Mouse (Mus musculus) CD8-positive naive resting alpha-beta T cell, adult 2 months (primary cell): ENCODE data around the gene Rhbdl1.

ENCODE experiments used
- DNase-seq, 2 experiments: peaks; one replicate each; pipeline ENCODE4 v3.0.0; 2022; ENCODE audit warnings: low read depth in 2 of 2, low spot score in 2 of 2

Rhbdl1 gene

DNA sequence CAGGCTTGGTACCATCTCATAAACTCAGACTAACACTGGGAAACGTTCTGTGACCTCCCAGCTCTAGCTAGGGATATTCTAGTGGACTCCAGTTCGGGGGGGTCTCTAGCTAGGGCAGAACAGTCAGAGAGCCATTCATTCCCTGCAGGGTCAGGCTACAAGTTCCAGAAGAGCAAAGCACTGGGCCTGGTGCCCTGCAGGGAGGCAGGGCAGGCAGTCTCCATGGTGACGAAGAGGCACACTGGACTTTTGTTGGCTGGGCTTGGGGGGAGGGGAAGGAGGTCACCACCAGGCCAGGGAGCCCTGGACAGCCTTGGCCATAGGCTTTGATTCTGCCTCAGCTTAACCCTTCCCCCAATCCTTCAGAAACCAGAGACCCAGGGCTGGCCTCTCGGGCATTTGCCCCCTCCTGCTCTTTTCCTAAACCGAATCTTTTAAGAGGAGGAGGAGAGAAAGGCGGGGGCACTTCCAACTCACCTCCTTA, 41.4 kb downstream of the Rhbdl1 start, which contains the start of gene AC134908.4:
AC134908.4 (minus strand) TSS at position 51 of the 484 bp plus-strand sequence.
- no peak for DNase-seq

DNA sequence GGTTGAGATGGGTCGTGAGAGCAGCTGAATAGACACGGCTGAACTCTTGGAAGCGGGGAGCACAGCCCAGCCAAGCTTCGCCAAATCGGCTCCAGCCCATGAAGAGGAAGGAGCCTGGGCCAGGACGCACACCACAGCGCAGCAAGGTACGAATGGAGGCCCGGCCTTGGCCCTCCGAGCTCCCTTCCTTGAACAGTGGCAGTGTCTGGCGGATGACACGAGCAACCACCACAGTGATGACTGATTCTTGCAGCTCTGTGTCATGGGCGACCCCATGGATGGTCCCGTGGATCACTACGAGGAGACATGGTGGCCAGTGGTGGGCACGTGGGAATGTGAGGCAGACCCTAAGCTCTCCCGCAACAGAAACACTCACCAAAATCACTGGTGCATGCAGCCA, 42.1 kb downstream of the Rhbdl1 start:
- DNase-seq: no peak

GRCm38 (mm10) chr17:25794197-25794596, 42.9 kb downstream of the Rhbdl1 start:
- no peak for DNase-seq

GRCm38 (mm10) chr17:25792615-25793014, 44.5 kb downstream of the Rhbdl1 start, which contains the start of gene Fam173a:
Gene Fam173a (minus strand): TSS chr17:25792901.
- DNase-seq: peak; percentile 63 to 75

DNA sequence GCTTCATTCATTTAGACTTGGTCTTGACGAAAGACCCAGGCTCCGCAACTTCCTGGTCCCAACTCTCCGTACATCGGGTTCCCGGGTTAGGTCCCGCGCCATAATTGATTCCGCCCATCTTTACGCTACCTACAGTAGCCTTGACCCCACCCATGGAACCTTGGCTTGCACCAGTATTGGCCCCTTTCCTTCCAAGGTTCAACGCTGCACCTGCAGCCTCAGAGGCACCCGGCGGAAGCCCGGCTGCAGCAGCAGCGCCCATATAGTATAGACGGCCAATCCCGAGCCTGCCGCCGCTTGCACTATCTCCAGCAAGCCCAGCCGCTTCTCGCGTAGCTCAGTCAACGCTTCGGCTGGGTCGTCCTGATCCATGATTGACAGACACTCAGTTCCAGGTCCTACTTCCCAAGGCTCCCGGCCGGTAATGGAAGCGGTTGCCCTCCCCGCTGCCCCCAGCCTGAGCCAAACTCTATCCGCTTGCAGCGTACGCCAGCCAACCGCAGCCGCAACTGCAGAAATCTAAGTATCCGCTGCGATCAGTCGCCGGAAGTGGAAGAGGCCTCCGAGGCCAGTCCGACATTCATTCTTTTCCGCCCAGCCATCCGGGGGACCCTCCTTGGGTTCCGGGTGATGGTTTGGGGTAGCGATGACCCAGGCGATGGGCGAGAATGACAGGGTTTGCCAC, 45.1 kb downstream of the Rhbdl1 start:
- peak; percentile 80 to 87 for DNase-seq

GRCm38 (mm10) chr17:25791320-25791842, 45.7 kb downstream of the Rhbdl1 start:
- no peak for DNase-seq

DNA sequence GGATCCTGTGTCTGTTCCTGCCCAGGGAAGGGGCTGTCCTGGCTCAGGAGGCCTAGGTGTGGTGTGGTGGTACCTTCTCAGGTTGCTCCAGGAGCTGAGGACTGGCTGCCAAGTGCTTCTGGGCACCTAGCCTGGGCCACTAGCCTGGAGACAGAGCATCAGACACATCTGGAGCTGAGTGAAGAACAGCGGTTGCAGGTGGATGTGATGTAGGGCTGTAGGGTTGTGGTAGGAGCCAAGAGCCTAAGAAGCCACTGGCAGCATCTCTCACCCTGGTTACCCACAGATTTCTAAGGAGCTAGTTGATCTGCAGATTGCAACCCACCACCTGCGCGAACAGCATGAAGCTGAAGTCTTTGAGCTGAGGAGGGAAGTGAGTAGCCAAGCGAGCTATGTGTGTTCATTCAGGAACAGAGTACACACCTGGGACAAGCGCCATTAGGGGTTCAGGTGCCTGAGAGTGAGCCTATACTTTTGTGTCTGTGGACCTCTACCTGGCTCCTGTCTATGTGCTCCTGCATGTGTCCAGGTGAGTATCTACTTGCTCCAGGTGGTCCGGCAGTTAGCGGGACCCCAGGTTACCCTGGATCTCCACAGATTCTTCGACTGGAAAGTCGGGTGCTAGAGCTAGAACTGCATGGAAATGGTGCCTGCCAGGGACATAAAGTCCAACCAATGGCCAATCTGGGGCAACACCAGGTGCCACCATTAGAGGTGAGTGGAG, 50.2 kb downstream of the Rhbdl1 start:
- DNase-seq: no peak

- no peak for DNase-seq
These were observed 50.8 kb downstream of the Rhbdl1 start, which contains the start of gene Ccdc78 for GRCm38 (mm10) chr17:25786280-25786679. Gene Ccdc78 (plus strand): TSS chr17:25786580.

DNA sequence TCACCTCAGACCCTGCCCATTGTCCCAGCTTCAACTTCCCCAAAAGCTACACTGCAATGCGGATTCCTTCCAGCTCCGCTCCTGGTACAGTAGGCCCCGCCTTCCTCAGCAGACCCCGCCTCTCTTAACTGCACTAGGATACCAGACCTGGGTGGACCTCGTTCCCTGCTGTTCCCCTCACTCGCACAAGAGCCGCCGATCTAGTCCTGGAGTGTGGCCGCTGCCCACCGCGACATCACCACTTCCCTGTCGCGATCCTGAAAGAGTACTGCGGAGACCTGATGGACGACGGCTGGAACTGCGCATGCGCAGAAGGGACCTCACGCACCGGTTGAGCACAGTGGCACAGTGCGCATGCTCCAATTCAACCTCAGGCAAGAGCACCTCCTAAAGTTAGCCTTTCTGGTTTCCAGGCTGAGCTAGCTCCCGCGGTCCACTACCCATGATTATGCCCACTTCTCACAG, 51.8 kb downstream of the Rhbdl1 start, which contains the start of gene Haghl:
Haghl (minus strand) TSS at position 393 of the 465 bp plus-strand sequence.
- DNase-seq: peak; percentile 94
